Mouse (Mus musculus) heart, embryonic 13.5 days (tissue): ENCODE measurements at regions not wholly inside any gene's neighbourhood (a gene's known extent, or its start where the extent isn't known, plus 50 kb on each side); places are given as distances from the start of the nearest gene placed in this dataset. TPM values are rescaled to one million over a fixed set of nuclear protein-coding genes. Genes with fewer than 3 reads are reported as not detected.
A peak's percentile ranks its signal among the peaks of the same experiment; 100 is the strongest.

Experiments
- ATAC-seq: fragments of 200-750 bp; cut with Nextera tagmentation; 2 replicates; pipeline ENCODE4 v1.8.0; 2017; ENCODE audit warnings: moderate TSS enrichment; ENCODE audit not compliant: insufficient number of reproducible peaks, low FRiP score, low TSS enrichment; ENCODE audit errors: extremely low read depth
- H3K27ac ChIP-seq: fragments of 300-500 bp; sonication (generic); replicated peaks from 2 replicates; pipeline ENCODE4 v1.5.1; 2015; ENCODE audit warnings: moderate library complexity, mild to moderate bottlenecking, inconsistent platforms
- H3K27me3 ChIP-seq: fragments of 300-500 bp; sonication (generic); replicated peaks from 2 replicates; pipeline ENCODE4 v1.6.1; 2015; ENCODE audit warnings: mild to moderate bottlenecking, inconsistent platforms
- H3K36me3 ChIP-seq: fragments of 300-500 bp; sonication (generic); 2 replicates; pipeline ENCODE4 v1.6.1; 2015; ENCODE audit warnings: mild to moderate bottlenecking, inconsistent platforms
- H3K4me1 ChIP-seq: fragments of 300-500 bp; sonication (generic); 2 replicates; pipeline ENCODE4 v1.6.1; 2015; ENCODE audit warnings: inconsistent platforms
- H3K4me2 ChIP-seq: fragments of 300-500 bp; sonication (generic); 2 replicates; pipeline ENCODE4 v1.6.1; 2015; ENCODE audit warnings: inconsistent platforms, mild to moderate bottlenecking, moderate library complexity
- H3K4me3 ChIP-seq: fragments of 300-500 bp; sonication (generic); 2 replicates; pipeline ENCODE4 v1.5.1; 2015; ENCODE audit warnings: moderate library complexity, mild to moderate bottlenecking, inconsistent platforms
- H3K9ac ChIP-seq: fragments of 300-500 bp; sonication (generic); 2 replicates; pipeline ENCODE4 v1.6.1; 2015; ENCODE audit warnings: inconsistent platforms, mild to moderate bottlenecking, moderate library complexity
- H3K9me3 ChIP-seq: fragments of 300-500 bp; sonication (generic); 2 replicates; pipeline ENCODE4 v1.6.1; 2016; ENCODE audit warnings: inconsistent platforms
- WGBS: fragments of 180-500 bp; shearing (Covaris S2); methylation state at CpG from one replicate; pipeline ENCODE4 v1.1.7; 2015; ENCODE audit warnings: mixed read lengths; 5-methylcytosine and 5-hydroxymethylcytosine counted together
- microRNA-seq: library from miRNA; unstranded; fragments of <30 nt; microRNA quantifications from one replicate; pipeline ENCODE4, GENCODE M21; 2016

GRCm38 (mm10) chr7:77855077-77855476 is 882.7 kb downstream of the Ntrk3 start:
- Histone ChIP-seq H3K36me3 (no peaks in the 10 kb centered on the region), H3K4me2 (no peak overlapping the region), H3K9ac (no peak overlapping the region), H3K4me3 (no peak overlapping the region), H3K27ac (no peak overlapping the region), H3K4me1 (peaks cover 20% of the 10 kb centered on the region), H3K27me3 (no peaks in the 10 kb centered on the region), H3K9me3 (no peaks in the 10 kb centered on the region)
- 87% methylated on average over 2 of the region's 2 CpGs for WGBS
- no peak for ATAC-seq

- H3K9me3 ChIP-seq, result no peaks in the 10 kb centered on the region
- ATAC-seq, result no peak
- H3K4me1 ChIP-seq, result no peaks in the 10 kb centered on the region
- H3K9ac ChIP-seq, result no peak overlapping the region
- no peaks in the 10 kb centered on the region for H3K36me3 ChIP-seq
- no peak overlapping the region for H3K27ac ChIP-seq
- H3K27me3 ChIP-seq, result no peaks in the 10 kb centered on the region
- no peak overlapping the region for H3K4me2 ChIP-seq
- 76% methylated on average over 6 of the region's 6 CpGs for WGBS
- H3K4me3 ChIP-seq, result no peak overlapping the region
These were observed 913.4 kb downstream of the Ntrk3 start for GRCm38 (mm10) chr7:77824261-77824959.

GRCm38 (mm10) chr7:77812052-77812903 is 925.5 kb downstream of the Ntrk3 start:
- ATAC-seq, result no peak
- Histone ChIP-seq H3K27ac (no peak overlapping the region), H3K9me3 (no peaks in the 10 kb centered on the region), H3K4me1 (no peaks in the 10 kb centered on the region), H3K4me3 (no peak overlapping the region), H3K27me3 (no peaks in the 10 kb centered on the region), H3K36me3 (no peaks in the 10 kb centered on the region), H3K4me2 (no peak overlapping the region), H3K9ac (no peak overlapping the region)
- 13% methylated on average over 2 of the region's 2 CpGs for WGBS

- H3K36me3 ChIP-seq, result no peaks in the 10 kb centered on the region
- H3K9ac ChIP-seq, result no peak overlapping the region
- no peak overlapping the region for H3K27ac ChIP-seq
- no peak overlapping the region for H3K4me3 ChIP-seq
- H3K4me1 ChIP-seq, result no peaks in the 10 kb centered on the region
- 63% methylated on average over 2 of the region's 2 CpGs for WGBS
- ATAC-seq, result no peak
- H3K4me2 ChIP-seq, result no peak overlapping the region
- H3K9me3 ChIP-seq, result no peaks in the 10 kb centered on the region
- H3K27me3 ChIP-seq, result no peaks in the 10 kb centered on the region
These were observed 951.0 kb downstream of the Ntrk3 start for GRCm38 (mm10) chr7:77786801-77787200.

DNA sequence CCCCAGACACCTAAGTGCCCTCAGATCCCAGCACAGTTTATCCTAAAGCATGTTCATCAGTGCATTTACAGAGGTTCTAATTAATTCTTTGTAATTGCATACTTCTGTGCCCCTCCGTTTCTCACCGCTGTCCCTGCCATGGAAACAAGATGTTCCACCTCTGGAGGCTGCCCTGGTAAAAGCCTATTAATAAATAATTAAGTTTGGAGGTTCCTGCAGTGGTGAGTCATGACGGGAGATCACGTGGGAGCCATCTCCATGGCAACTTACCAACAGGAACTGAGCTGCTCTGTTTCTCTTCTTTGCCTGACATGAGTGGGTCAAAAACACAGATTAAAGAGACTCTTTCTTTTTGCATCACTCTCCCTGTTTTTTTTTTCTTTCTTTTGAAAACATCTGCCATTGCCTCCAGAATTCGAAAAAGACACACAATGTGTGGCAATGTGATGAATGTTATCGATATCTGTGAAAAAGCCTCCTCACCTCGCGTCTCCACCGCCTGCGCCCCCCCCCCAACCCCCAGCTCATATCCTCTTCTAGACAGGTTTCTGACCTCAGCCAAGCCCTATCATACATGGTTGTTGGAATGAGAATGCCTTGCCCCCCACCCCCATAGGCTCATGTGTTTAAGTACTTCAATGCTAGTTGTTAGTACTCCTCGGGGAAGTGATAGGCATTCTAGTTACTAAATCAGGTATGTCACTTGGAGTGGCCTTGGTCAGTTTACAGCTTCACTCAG is 965.9 kb downstream of the Ntrk3 start:
- WGBS, result 56% methylated on average over 11 of the region's 11 CpGs
- Histone ChIP-seq H3K27me3 (no peaks in the 10 kb centered on the region), H3K27ac (no peak overlapping the region), H3K9ac (no peak overlapping the region), H3K36me3 (no peaks in the 10 kb centered on the region), H3K4me1 (peaks cover 2% of the 10 kb centered on the region; the same call in 1 of the 2 replicates), H3K4me3 (no peak overlapping the region), H3K4me2 (peak overlapping the region; percentile 29), H3K9me3 (no peaks in the 10 kb centered on the region)
- no peak for ATAC-seq

GRCm38 (mm10) chr7:77738996-77739765 is 998.6 kb downstream of the Ntrk3 start:
- Histone ChIP-seq H3K4me3 (no peak overlapping the region), H3K9ac (no peak overlapping the region), H3K36me3 (no peaks in the 10 kb centered on the region), H3K27me3 (no peaks in the 10 kb centered on the region), H3K27ac (no peak overlapping the region), H3K9me3 (no peaks in the 10 kb centered on the region), H3K4me2 (no peak overlapping the region), H3K4me1 (no peaks in the 10 kb centered on the region)
- ATAC-seq, result no peak
- 61% methylated on average over 4 of the region's 4 CpGs for WGBS

Small RNA genes in the stretch of these regions (microRNA-seq; reads per million reads assigned to microRNA genes)
- not detected for gene Gm44358
